Mouse (Mus musculus) cerebellum, adult 9-10 months (tissue): ENCODE measurements at regions not wholly inside any gene's neighbourhood (a gene's known extent, or its start where the extent isn't known, plus 50 kb on each side); places are given as distances from the start of the nearest gene placed in this dataset.

Source experiments
- DNase-seq: peaks from one replicate; pipeline ENCODE4 v3.0.0; 2022

- DNase-seq, result no peak
Measured at GRCm38 (mm10) chr5:119162132-119162675, 508.3 kb upstream of the Tbx3 start.

DNA sequence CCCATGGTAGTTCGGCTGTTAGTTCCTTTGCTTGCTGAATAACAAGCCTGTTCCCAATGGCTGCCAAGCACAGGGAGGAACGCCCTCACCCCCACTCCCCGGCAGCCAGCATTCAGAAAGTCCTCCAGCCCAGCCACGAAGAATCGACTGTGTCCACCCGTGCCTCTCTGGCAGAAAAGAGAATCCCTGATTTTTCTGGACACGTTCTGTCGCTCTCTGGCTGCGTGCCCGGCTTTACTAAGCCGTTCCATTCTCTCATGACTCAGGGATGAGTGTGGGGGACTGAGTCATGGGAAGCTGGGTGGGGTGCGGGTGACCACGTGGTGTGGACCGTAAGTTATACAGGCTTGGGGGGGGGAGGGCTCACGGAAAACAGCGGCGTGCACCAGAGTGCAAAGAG, 502.8 kb upstream of the Tbx3 start:
- DNase-seq, result peak; percentile 9

DNA sequence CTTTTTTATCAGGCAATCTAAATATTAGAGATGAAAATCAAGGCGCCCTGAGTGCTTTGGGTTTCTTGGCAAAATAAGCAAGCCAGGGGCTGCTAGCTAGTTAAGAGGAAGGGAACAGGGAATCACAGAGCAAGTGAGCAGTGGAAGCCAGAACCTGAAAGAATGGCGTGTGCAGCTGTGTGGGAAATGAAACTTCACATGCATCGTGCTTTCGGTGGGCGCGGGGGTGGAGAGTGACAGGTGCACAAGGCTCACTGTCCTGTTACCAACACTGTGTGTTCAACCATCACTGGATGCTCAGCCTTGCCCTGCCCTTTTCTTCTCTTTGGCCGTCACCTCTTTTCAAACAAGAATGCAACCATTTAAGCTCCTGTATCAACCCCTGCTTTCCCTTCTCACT, 501.2 kb upstream of the Tbx3 start:
- no peak for DNase-seq

GRCm38 (mm10) chr5:119171626-119172025, 498.8 kb upstream of the Tbx3 start:
- DNase-seq, result no peak

DNA sequence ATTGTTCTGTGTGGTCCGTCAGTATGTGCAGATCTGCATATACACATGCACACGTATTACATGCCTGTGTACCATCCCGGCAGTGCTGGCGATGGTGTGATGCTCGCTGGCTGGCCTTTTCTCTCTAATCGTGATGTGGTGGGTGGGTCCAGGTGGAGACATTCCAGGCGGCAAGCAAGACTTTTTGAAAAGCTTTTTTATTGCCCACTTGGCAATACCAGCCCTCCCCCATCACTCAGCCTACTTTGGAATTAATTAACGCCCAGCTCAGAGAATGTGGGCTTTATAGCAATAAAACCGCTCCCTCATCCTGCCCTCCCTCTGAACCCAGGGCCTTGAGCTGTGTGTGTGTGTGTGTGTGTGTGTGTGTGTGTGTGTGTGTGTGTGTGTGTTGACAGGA, 491.7 kb upstream of the Tbx3 start:
- DNase-seq, result no peak

- no peak for DNase-seq
Measured at GRCm38 (mm10) chr5:119183545-119184047, 486.9 kb upstream of the Tbx3 start.

DNA sequence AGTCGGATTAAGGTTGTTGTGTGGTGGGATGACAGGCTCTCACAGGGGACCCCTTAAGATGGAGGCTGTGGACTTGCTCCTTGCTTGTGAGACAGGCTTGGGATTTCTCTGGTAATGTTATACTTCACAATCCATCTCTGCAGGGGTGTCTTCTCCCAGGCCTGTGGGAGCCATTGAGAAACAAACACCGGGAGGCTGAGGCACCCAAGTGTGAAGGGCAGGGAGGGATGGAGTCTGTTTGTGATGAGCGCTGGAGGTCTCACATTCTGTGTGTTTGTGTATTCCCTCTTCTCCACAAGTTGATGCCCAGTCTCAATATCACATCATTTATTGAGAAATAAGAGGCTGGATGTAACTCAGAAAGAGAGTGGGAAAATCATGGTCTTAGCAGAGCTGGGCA, 483.9 kb upstream of the Tbx3 start:
- DNase-seq, result no peak

DNA sequence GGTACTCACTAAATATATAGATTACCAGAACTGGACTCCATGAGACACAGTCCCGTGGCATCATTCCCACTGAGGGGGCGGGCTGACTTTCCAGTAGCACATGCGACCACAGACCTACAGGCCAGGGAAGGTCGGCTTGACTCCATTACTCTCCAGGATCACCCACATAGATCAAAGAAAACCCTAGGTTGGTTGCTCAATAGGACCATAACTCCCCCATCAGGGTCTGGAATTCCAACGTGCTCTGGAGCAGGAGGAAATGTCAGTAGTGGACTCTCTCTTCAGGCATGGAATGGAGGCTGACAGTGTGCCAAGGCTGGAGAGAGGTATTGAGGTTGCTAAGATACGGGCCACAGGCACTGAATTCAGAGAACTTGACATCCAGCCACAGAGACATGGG, 482.0 kb upstream of the Tbx3 start:
- DNase-seq, result no peak

- DNase-seq, result no peak
Measured at GRCm38 (mm10) chr5:119193699-119194681, 476.5 kb upstream of the Tbx3 start.

DNA sequence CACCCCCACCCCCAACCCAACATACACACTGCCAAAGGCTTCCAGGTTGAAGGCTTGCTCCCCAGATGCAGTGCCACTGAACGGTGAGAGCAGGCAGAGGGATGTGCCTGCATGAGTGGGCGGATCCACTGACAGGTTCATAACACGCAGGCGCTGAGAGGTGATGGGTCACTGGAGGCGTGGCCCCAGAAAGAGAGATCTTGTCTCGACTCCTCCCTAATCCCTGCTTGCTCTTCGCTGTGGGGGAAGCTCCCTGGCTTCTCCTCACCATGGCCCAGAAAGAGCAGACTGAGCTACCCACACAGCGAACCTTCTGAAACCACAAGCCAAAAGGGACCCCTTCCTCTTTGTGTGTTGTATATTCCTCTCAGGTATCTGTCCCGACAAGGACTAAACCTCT, 470.6 kb upstream of the Tbx3 start:
- DNase-seq, result no peak

DNA sequence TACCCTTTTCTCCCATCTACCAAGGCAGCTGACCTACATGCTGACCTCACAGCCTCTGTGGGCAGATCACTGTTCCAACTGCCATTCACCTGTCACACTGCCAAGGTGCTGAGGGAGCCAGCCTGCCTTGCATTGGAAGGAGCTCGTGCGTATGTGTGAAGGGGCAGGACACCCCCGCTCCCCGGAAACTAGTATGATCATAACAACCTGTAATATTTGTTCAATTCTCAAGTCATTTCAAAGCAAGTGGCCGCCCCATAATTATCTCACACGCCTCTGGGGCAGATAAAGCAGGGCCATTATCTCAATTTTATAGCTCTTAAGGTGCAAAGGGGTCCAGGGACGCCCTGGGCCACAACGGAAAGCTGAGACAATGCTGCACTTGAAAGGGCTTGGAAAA, 469.2 kb upstream of the Tbx3 start:
- no peak for DNase-seq

GRCm38 (mm10) chr5:119204736-119205135, 465.7 kb upstream of the Tbx3 start:
- DNase-seq, result no peak

DNA sequence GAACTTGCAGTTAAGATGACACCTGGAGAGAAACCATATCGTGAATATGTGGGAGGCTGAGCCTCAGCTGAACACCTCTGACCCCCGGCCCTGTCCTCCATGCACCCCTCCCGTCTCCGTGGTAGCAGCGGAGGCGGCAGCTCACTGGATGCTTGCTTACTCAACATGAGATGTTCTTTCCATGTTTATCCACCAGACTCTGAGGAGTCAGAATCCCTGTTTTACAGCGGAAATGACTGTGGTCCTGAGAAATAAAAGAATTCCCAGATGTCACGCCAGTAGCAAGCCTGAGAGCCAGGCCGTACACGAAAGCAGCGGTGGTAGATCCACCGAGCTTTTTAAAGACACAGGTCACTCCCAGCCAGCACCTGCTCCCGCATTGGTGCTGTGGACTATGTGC, 462.4 kb upstream of the Tbx3 start:
- no peak for DNase-seq

DNA sequence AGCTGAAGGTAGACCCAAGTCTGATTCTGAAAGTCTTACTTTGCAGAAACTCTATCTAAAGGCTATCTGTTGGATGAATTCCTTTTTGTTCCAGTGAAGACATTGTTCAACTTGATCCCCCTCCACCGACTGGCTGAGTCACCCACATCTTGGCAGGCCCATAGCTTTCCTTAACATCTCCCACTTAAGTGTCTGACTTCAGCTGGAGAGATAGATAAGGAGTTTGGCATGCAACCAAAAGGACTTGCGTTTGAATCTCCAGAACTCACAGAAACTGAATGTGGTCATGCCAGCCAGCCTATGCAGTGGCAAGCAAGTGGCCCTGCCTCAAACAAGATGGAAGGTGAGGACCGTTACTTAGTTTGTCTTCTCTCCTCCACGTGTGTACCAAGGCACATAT, 457.3 kb upstream of the Tbx3 start:
- DNase-seq, result no peak

DNA sequence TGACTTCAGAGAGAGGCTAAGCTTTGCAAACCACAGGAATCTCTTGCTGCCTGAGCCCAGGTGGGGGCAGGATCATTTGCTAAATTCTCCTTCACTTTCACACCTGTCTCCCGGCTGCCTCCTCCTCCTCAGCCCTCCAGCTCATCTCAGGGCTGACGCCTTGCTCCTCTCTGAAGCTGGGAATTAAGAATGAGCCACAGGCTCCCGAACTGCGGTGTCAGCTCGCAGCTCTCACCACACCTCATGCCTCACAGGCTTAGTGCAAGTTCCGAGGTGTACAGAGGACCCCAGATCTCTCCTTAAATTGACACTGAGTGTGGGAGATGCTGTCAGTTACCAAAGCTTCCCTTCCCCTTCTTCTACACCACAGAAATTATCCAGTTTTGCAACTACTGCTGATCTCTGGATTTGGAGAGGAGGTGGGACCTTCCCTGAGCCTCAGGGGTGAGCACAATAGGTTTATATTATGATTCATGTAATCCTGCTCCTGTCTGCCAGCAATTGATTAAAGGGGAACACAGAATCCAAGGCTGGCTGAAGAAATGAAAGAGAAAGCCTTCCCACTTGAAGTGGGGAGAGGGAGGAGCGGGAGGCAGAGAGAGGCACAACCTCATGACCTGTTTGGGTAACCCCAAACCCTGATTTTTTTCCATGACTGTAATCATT, 456.6 kb upstream of the Tbx3 start:
- no peak for DNase-seq

DNA sequence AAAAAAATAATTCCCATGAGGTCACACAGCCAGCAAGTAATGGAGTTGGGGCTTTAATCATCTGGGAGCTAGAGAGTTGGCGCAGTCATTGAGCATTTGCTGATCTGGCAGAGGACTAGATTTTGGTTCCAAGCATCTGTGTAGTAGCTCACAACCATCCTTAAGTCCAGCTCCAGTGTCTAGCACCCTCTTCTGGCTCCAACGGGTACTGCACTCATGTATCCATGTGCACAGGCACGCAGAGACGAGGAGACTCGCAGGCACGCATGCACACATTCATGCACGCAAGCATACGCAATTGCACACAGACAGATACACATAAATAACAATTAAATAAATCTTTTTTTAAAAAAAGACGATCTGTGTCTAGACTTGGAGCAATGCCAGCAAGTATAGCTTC, 455.5 kb upstream of the Tbx3 start:
- no peak for DNase-seq

DNA sequence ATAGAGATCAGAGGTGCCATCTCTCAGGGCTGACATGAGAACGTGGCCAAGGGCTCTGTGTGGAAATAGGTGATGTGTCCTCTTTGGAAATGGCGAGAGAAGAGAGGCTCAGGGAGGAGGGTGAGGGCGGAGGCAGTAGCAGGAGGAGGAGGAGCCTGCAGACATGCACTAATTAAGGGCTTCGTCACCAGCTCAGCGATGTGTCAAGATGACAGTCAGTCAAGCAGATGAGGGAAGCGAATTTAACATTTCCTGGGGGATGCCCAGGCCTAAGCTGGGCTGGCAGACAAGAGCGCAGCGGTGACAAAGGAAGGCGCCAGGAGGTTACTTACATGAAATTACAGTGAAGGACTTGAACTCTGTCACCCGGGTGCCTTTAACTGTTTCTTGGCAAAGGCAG, 455.1 kb upstream of the Tbx3 start:
- DNase-seq, result no peak

DNA sequence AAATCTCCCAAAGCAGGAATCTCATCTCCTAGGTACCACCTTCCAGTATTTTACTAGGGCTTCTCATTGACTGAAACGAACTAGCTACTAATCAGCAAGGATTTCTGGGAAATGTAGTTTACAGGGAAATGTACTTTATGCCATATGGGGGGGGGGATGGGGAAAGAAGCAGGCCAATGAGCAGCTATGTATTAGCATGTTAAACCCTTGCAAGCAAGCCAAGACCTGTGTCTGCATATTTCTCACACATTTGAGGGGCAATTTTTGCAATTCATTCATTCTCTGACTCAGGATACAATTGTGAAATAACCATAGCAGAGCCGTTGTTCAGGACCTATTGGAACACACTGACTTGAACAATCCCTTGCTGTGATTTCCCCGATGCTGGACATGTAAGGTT, 454.3 kb upstream of the Tbx3 start:
- DNase-seq, result no peak

DNA sequence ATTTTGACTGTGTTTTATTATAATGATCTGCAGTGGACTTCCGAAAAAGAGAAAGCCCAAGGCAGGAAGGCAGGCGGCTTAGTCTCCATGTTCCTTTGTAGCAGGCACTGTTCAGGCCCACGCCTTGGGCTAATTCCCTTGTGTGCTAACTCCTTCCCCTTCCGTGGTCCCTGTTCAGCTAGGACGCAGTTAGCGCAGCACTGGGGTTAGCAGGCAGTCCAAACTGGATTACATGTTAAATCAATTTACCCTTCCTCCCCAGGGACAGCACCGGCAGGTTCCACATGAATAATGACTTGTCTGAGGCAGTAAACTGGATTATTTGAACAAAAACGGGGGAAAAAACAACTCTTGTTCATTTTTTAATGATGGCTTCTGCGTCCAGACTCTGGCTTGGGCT, 453.4 kb upstream of the Tbx3 start:
- no peak for DNase-seq

DNA sequence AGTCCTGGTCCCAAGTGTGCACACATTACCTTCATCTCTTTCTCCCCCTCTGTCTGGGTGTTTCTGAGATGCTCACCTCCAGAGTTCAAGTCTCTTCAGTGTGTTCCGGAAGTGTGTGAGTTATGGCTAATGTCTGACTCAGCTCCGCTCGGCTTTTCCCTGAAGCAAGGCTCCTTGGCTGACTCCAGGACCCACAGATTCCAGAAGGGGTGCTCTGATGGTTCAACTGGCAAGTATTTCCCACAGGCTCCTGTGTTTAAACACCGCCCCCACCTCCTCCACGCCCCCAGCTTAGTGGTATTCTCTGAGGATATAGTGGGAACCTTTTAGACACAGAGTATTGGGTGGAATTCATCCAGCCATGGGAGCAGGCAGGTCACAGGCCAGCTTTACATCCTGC, 441.8 kb upstream of the Tbx3 start:
- DNase-seq, result no peak

DNA sequence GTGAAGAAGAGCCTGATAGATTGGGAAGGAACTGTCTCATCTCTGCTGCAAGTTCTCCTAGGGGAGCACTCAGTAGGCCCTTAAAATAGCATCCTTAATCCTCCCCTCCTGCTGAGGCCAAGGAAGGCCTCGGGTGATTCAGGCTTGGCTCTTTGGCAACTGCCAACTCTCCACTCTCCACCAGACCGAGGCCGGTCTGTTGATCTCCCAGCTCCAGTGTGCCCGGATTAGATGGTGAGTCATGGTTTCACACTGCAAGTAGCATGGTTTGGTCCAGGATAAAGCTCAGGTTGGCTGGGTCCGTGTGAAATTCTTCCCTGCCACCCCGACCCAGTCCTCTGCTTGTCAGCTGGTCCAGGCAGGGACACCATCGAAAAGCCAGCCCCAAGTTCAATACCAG, 437.5 kb upstream of the Tbx3 start:
- peak; percentile 52 for DNase-seq

DNA sequence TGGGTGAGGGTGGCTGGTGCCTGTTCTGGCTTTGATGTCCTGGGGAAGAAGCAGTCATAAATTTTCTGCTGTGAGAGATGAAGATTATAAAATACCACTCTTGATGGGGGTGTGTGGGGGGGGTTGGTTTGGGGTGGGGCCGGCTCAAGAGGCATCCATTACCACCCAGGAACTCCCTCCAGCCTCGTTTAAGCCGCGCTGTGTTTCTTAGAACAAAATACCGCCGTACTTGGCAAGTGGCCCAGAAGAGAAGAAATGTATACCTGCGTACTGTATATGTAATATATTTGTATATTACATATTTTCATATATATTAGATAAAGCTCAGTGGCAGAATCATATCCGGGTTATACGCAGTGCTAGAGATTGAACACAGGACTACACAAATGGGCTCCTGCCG, 434.6 kb upstream of the Tbx3 start:
- DNase-seq, result no peak

- DNase-seq, result no peak
Measured at GRCm38 (mm10) chr5:119246824-119247223, 423.6 kb upstream of the Tbx3 start.

DNA sequence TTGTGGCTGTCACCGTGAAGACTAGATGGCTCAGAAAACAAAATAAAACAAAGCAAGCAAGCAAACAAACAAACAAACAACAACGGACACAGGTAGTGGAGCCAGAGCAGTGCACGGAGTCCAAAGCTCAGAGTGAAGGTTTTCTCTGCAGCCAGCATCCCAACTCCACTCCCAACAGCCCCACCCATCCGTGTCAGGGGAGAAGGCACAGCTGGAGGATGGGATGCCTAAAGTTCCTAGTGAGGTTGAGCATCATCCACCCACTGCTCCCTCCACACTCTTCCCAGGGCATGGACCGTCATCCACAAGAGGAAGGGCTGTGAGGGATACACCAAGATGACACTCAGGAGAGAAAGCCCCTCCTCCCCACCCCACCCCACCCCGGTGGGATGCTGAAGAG, 421.8 kb upstream of the Tbx3 start:
- DNase-seq, result no peak
